Mouse (Mus musculus) ovary, adult 18-20 months (tissue): ENCODE data around the gene Psmd6.

Source experiments
- DNase-seq: peaks from one replicate; pipeline ENCODE4 v3.0.0; 2022; ENCODE audit warnings: low spot score, mixed read lengths

The Psmd6 gene

DNA sequence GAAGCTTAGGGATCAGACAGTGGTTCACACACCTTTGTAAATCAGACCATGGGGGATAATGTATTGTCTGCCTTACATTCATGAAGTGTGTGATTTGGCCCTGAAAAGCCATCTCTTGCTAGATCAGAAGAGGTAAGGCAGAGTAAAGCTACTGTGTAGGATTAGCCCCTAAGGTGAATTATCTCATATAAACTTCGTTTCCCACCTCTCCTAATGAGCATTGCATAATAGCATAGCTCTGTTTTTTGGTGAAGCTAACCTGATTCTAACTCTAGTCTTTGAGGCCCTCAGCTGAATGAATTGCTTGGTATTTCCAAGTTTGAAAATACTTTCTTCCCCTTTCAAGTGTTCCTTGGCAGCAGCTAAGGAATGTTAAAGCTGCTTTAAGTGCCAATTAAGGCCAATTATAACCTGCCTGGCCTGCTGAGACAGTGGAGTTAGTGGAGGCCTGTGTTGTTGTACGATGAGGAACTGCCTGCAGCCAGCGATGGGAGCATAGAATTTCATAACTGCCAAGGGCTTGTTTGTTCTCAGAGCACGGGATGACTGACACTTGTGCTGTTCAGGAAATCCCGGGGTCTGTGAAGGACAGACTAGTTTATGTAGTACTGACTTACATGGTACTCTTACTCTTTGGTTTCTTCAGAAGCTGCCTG lies 56.2 kb downstream of the Psmd6 start:
- DNase-seq = no peak

- DNase-seq = no peak
Observed at GRCm38 (mm10) chr14:14063382-14063781, 57.4 kb downstream of the Psmd6 start.

DNA sequence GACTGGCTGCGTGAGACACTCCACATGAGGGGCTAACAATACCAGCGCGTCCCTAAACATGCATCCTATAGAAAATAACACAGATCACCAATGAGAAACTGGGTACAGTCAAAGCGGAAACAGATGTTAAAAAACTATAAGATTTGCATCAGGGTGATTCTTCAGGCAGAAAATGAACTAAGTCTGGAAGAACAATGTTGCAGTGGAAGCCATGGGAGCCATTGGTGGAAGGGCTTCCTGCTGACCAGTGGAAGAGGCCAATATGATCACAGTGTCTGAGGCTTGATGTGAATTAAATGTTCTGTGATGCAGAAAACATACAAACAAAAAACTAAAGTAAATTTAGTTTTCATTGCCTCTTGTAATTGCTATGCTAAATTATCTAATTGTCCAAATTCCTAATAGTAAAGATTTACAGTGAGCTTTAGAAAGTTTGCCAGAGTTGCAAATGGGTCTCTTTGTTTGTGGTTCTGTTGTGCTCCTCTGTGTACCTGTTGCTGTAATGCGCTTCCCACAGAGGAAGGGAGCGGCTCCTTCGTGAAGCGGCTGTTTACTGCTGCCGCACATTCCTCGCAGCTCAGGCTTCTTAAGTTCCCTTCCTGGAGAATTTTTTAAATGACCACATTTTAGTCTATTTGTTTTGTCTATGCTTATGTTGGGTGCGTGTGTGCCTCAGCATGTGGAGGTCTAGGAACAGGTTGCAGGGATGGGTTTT lies 58.1 kb downstream of the Psmd6 start:
- DNase-seq = no peak
